Mouse (Mus musculus): ENCODE results near the gene Spic.
"Not testable (repeated sequence)": the region's sequence is repeated elsewhere in the genome, so short reads cannot be mapped to it uniquely, and the experiment has no call there.

Spic gene

GRCm38 (mm10) chr10:88684925-88685324 lies at the start of gene Spic:
TSS of gene Spic (minus strand) at chr10:88685015.
- DNase-seq = no peak

GRCm38 (mm10) chr10:88732309-88732622 lies 47.5 kb upstream of the Spic start:
- no peak for DNase-seq

GRCm38 (mm10) chr10:88731496-88732308 lies 46.9 kb upstream of the Spic start:
- DNase-seq = no peak

- peak; percentile 90 for DNase-seq
Measured at GRCm38 (mm10) chr10:88730571-88731495, 46.0 kb upstream of the Spic start, which contains the start of gene Arl1. TSS of gene Arl1 (plus strand) at chr10:88730858.

GRCm38 (mm10) chr10:88728166-88728565 lies 43.4 kb upstream of the Spic start:
- no peak for DNase-seq

GRCm38 (mm10) chr10:88727128-88727527 lies 42.3 kb upstream of the Spic start:
- DNase-seq = peak; percentile 73

- DNase-seq = no peak
Measured at GRCm38 (mm10) chr10:88725343-88725742, 40.5 kb upstream of the Spic start.

- no peak for DNase-seq
Measured at GRCm38 (mm10) chr10:88719618-88720017, 34.8 kb upstream of the Spic start.

- DNase-seq = no peak
Measured at GRCm38 (mm10) chr10:88717756-88718025, 32.9 kb upstream of the Spic start.

- DNase-seq = no peak
Measured at GRCm38 (mm10) chr10:88716986-88717755, 32.4 kb upstream of the Spic start.

- DNase-seq = no peak
Measured at GRCm38 (mm10) chr10:88715621-88716020, 30.8 kb upstream of the Spic start.

GRCm38 (mm10) chr10:88714744-88715143 lies 29.9 kb upstream of the Spic start:
- DNase-seq = no peak

- DNase-seq = no peak
Measured at GRCm38 (mm10) chr10:88712359-88712758, 27.5 kb upstream of the Spic start.

- no peak for DNase-seq
Measured at GRCm38 (mm10) chr10:88708671-88709523, 24.1 kb upstream of the Spic start.

- DNase-seq = no peak
Measured at GRCm38 (mm10) chr10:88700938-88701337, 16.1 kb upstream of the Spic start.

- DNase-seq = no peak
Measured at GRCm38 (mm10) chr10:88682904-88683563, 1.8 kb downstream of the Spic start.

- no peak for DNase-seq
Measured at GRCm38 (mm10) chr10:88672825-88673224, 12.0 kb downstream of the Spic start.

GRCm38 (mm10) chr10:88672123-88672522 lies 12.7 kb downstream of the Spic start:
- no peak for DNase-seq

GRCm38 (mm10) chr10:88669719-88670118 lies 15.1 kb downstream of the Spic start:
- peak; percentile 26 for DNase-seq

- not testable (repeated sequence) for DNase-seq
Measured at GRCm38 (mm10) chr10:88663856-88664255, 21.0 kb downstream of the Spic start.

GRCm38 (mm10) chr10:88658918-88659317 lies 25.9 kb downstream of the Spic start:
- no peak for DNase-seq

- DNase-seq = no peak
Measured at GRCm38 (mm10) chr10:88645448-88645847, 39.4 kb downstream of the Spic start.

All from thymus, postnatal 4 days (tissue).